Mouse (Mus musculus) embryonic fibroblast, embryonic 13.5 days (primary cell): ENCODE data around the gene Ntm.

Source experiments
- CTCF ChIP-seq: IDR thresholded peaks from 2 replicates; pipeline ENCODE4 v1.5.1; 2011; ENCODE audit warnings: mild to moderate bottlenecking, control low read depth, low read length, moderate library complexity, borderline replicate concordance; ENCODE audit not compliant: insufficient read depth
- POLR2A ChIP-seq: IDR thresholded peaks from 2 replicates; pipeline ENCODE4 v1.6.1; 2011; ENCODE audit warnings: low read depth, mild to moderate bottlenecking, control low read depth, low read length, moderate library complexity

DNA sequence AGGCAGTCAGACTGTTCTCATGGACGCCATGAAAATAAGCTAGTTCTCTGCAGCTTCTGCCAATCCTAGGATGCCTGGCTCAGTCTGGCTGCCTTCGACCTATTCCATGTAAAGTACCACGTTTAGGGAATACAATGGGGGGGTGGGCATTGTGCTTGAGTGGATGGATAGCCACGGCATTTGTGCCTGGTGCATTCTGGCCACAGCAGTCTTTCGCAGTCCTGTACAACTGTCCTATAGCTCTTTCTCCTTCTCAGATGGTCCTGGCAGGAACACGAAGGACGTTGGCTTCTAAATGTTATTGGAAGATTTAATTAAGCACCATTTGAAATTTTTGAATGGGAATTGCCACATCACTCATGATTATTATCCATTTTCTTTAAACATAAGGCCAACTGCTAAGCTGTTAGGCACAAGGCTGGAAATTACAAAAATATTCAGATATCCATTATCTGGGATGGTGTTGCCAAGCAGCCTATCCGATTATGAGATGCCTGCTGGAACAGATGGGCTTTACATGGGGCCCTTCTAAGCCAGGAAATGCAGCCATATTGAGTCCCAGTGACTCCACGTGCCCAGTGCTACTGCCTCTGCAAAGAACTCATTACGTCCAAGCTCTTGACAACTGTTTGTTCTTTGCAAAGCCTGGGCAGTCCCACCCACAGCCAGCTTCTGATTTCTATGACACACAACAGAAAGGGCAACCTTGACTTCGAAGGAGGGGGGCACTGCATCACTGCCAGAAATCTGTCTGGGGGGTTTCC is 190.1 kb downstream of the Ntm start:
- TF ChIP-seq POLR2A (no peak), CTCF (no peak)
